Mouse (Mus musculus) C2C12 (cell line): ENCODE measurements around the gene Triml1. TPM values are rescaled to one million over a fixed set of nuclear protein-coding genes. Genes with fewer than 3 reads are reported as not detected.

ENCODE experiments used
- H3K27me3 ChIP-seq: one replicate; pipeline ENCODE4 v1.6.1; 2011; ENCODE audit not compliant: control insufficient read depth, insufficient read depth, insufficient read length
- H3K36me3 ChIP-seq: one replicate; pipeline ENCODE4 v1.6.1; 2011; ENCODE audit not compliant: control insufficient read depth, insufficient read depth
- H3K4me3 ChIP-seq: one replicate; pipeline ENCODE4 v1.5.1; 2011; ENCODE audit warnings: mild to moderate bottlenecking, control low read depth; ENCODE audit not compliant: poor library complexity, insufficient read depth, severe bottlenecking
- H3K79me2 ChIP-seq: one replicate; pipeline ENCODE4 v1.6.1; 2011; ENCODE audit not compliant: control insufficient read depth, insufficient read depth
- H3K79me3 ChIP-seq: one replicate; pipeline ENCODE4 v1.6.1; 2011; ENCODE audit warnings: low read depth, control low read depth
- H3ac ChIP-seq: one replicate; pipeline ENCODE3; 2011; ENCODE audit warnings: low read depth; ENCODE audit not compliant: control insufficient read depth, insufficient read length
- CEBPB ChIP-seq: IDR thresholded peaks from one replicate; pipeline ENCODE4 v1.6.1; 2011; ENCODE audit warnings: low read depth, mild to moderate bottlenecking, control low read depth, moderate library complexity
- CTCF ChIP-seq: IDR thresholded peaks from one replicate; pipeline ENCODE4 v1.5.1; 2011; ENCODE audit not compliant: control insufficient read depth, insufficient read depth, insufficient read length
- FOSL1 ChIP-seq: IDR thresholded peaks from one replicate; pipeline ENCODE4 v1.8.0; 2011; ENCODE audit warnings: mild to moderate bottlenecking, low read length; ENCODE audit not compliant: poor library complexity, insufficient read depth, severe bottlenecking
- MAX ChIP-seq: IDR thresholded peaks from one replicate; pipeline ENCODE4 v1.6.1; 2011; ENCODE audit warnings: mild to moderate bottlenecking, control low read depth
- MYOD1 ChIP-seq: IDR thresholded peaks from one replicate; pipeline ENCODE4 v1.6.1; 2011; ENCODE audit warnings: low read depth; ENCODE audit not compliant: control insufficient read depth, insufficient read length
- MYOG ChIP-seq: IDR thresholded peaks from one replicate; pipeline ENCODE4 v1.6.1; 2011; ENCODE audit not compliant: control insufficient read depth, insufficient read length; ENCODE audit errors: extremely low read depth
- USF1 ChIP-seq: IDR thresholded peaks from one replicate; pipeline ENCODE4 v1.6.1; 2011; ENCODE audit warnings: low read depth, mild to moderate bottlenecking, control low read depth, moderate library complexity
- long read RNA-seq, 2 experiments: library from polyadenylated mRNA; unstranded; transcript quantifications; one replicate each; pipeline ENCODE4 v2.0.0; 2019 to 2020
- polyA plus RNA-seq: library from polyadenylated mRNA; unstranded; fragments of >200 nt; fragmentation: generic; extraction: Trizol; gene quantifications from one replicate; pipeline ENCODE4 v1.2.1, GENCODE M21; 2012; ENCODE audit warnings: missing spikeins

Triml1 gene
- not detected for polyA plus RNA-seq
- long read RNA-seq, experiment 1: 0 reads
- long read RNA-seq, experiment 2: 0 reads

GRCm38 (mm10) chr8:43141386-43141785, at the start of gene Triml1:
Gene Triml1, minus strand, starts transcription at chr8:43141486.
- H3K27me3 ChIP-seq: no peaks in the 10 kb centered on the region
- TF ChIP-seq CTCF: no peak
- no peak for TF ChIP-seq USF1
- TF ChIP-seq MYOG: no peak
- no peak for TF ChIP-seq MAX
- TF ChIP-seq MYOD1: no peak
- TF ChIP-seq FOSL1: no peak
- TF ChIP-seq CEBPB: no peak
- H3K4me3 ChIP-seq: no peak within 1 kb of the TSS
- H3K79me2 ChIP-seq: no peaks in the 10 kb centered on the region
- no peaks in the 10 kb centered on the region for H3K36me3 ChIP-seq
- no peaks in the 10 kb centered on the region for H3K79me3 ChIP-seq
- no peak within 1 kb of the TSS for H3ac ChIP-seq

DNA sequence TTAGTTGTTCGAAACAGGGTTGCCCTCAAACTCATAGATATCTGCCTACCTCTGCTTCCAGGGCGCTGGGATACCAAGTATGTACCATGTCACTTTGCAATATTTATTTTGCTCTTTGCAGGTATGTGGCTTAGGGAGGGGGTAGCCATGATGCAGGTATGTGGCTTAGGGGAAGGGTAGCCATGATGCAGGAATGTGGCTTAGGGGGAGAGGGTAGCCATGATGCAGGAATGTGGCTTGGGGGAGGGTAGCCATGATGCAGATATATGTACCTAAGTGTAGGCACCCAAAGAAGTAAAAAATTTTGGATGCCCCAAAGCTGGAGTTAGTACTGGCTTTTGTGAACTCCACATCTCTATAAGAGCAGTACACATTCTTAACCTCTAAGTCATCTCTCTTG, 41.0 kb upstream of the Triml1 start:
- TF ChIP-seq USF1 (no peak), CEBPB (no peak), CTCF (no peak), MYOG (no peak), MYOD1 (no peak), MAX (no peak)
- Histone ChIP-seq H3K36me3 (no peaks in the 10 kb centered on the region), H3ac (no peak overlapping the region), H3K4me3 (no peak overlapping the region), H3K27me3 (no peaks in the 10 kb centered on the region), H3K79me3 (no peaks in the 10 kb centered on the region), H3K79me2 (no peaks in the 10 kb centered on the region)

- Histone ChIP-seq H3K79me2 (no peaks in the 10 kb centered on the region), H3K79me3 (no peaks in the 10 kb centered on the region), H3K4me3 (no peak within 1 kb of the TSS)
These were observed 38.9 kb upstream of the Triml1 start, which contains the start of gene Triml2 for GRCm38 (mm10) chr8:43180054-43180690. Gene Triml2, plus strand, starts transcription at chr8:43180541.

GRCm38 (mm10) chr8:43179189-43179588, 37.9 kb upstream of the Triml1 start:
- Histone ChIP-seq H3K79me3 (no peaks in the 10 kb centered on the region), H3K36me3 (no peaks in the 10 kb centered on the region), H3K4me3 (no peak overlapping the region), H3ac (no peak overlapping the region), H3K79me2 (no peaks in the 10 kb centered on the region), H3K27me3 (no peaks in the 10 kb centered on the region)
- TF ChIP-seq MYOD1 (no peak), MYOG (no peak), CEBPB (no peak), CTCF (no peak), USF1 (no peak), FOSL1 (no peak), MAX (no peak)

More at GRCm38 (mm10) chr8:43180054-43180690, 38.9 kb upstream of the Triml1 start, which contains the start of gene Triml2:
- Histone ChIP-seq H3ac (no peak within 1 kb of the TSS), H3K27me3 (no peaks in the 10 kb centered on the region), H3K36me3 (no peaks in the 10 kb centered on the region)
- TF ChIP-seq CEBPB (no peak), MAX (no peak), MYOG (no peak), CTCF (no peak), MYOD1 (no peak), USF1 (no peak), FOSL1 (no peak)

DNA sequence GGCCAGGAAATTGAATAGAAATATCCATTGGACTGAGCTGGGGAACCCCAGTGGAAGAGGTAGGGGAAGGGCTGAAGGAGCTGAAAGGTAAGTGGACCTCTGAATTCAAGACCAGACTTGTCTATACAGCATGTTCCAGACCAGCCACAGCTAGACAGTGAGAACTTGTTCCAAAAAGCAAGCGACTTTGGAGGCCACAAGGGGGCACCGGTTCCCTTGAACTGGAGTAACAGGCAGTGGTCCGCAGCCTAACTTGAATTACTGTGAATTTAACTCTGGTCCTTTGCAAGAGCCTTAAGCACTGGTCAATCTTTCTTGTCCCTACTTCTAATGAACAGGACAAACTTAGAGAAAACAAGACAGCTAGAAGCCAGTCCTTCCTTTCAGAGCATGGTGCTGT, 37.0 kb upstream of the Triml1 start:
- TF ChIP-seq MYOD1: no peak
- TF ChIP-seq MYOG: no peak
- no peak for TF ChIP-seq CTCF
- TF ChIP-seq USF1: no peak
- TF ChIP-seq FOSL1: no peak
- TF ChIP-seq MAX: no peak
- TF ChIP-seq CEBPB: no peak
- H3K4me3 ChIP-seq: no peak overlapping the region

DNA sequence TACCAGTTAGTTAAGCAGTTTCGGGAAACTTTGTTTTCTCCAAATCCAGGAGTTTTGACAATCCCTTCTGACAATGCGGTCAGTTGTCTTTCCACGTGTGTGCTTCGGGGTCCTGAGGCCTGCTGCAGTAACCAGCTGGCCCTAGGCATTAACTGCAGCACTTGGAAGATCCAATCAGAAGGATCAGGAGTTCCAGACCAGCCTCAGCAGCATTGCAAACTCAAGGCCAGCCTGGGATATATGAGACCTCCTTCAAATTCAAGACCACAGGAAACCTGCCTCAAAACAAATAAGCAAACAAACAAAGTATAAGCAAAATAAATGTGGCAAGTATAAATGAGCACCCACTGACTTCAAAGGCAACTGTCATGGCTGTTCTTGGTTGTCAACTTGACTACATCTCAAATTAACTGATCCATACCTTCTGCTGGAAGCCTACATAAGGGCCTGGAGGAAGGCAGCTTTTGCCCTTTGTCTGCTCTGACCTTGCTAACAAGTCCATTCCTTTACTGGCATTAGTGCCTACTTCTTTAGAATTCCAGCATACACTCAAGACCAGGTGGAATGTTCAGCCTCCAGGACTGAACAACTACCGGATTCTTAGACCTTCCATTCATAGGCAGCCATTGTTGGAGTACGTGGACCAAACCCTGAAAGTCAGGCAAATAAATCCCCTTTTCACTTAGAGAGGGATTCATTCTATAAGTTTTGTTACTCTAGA, 35.6 kb upstream of the Triml1 start:
- H3K4me3 ChIP-seq: no peak overlapping the region
- H3ac ChIP-seq: no peak overlapping the region
- H3K79me3 ChIP-seq: no peaks in the 10 kb centered on the region
- no peak for TF ChIP-seq USF1
- no peak for TF ChIP-seq MYOG
- no peak for TF ChIP-seq FOSL1
- no peak for TF ChIP-seq CEBPB
- TF ChIP-seq MAX: no peak
- no peak for TF ChIP-seq CTCF
- no peak for TF ChIP-seq MYOD1
- H3K79me2 ChIP-seq: no peaks in the 10 kb centered on the region
- no peaks in the 10 kb centered on the region for H3K36me3 ChIP-seq
- no peaks in the 10 kb centered on the region for H3K27me3 ChIP-seq

More for the DNA sequence above, 37.0 kb upstream of the Triml1 start:
- H3K36me3 ChIP-seq: no peaks in the 10 kb centered on the region
- H3K79me3 ChIP-seq: no peaks in the 10 kb centered on the region
- no peak overlapping the region for H3ac ChIP-seq
- H3K79me2 ChIP-seq: no peaks in the 10 kb centered on the region
- no peaks in the 10 kb centered on the region for H3K27me3 ChIP-seq
